Mouse (Mus musculus): ENCODE measurements at regions not wholly inside any gene's neighbourhood (a gene's known extent, or its start where the extent isn't known, plus 50 kb on each side); places are given as distances from the start of the nearest gene placed in this dataset.

DNA sequence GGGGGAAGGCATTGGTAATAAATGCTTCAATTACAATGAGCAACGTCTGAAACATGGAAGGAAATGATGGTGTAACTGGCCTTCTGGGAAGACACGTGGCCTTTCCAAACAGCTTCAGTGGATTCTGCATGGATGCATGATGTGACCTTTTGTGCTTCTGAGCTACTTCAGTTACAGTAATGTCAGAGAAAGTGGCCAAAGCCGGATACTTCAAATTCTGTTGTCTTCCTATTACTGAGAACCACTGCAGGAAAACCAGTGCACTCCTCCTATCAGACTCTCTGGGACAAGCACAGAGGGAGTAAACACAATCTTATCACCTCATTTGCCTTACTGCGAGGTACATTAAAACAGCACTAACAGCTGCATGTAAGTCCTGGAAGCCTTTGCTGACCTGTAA, 113.0 kb upstream of the Cnksr3 start:
- TF ChIP-seq CTCF (conservative IDR thresholded peaks at IDR 0.05; ENCODE audit: insufficient read depth, insufficient read length, low read depth, low read length): no peak
- no peak for TF ChIP-seq POLR2A (IDR thresholded peaks at IDR 0.05; ENCODE audit: low read depth, low read length)

Data from kidney, adult 2 months (tissue).